Mouse (Mus musculus): ENCODE data around the gene Hist1h2bf. TPM values are rescaled to one million over a fixed set of nuclear protein-coding genes. Genes with fewer than 3 reads are reported as not detected.
A peak's percentile ranks its signal among the peaks of the same experiment; 100 is the strongest.
"Not testable (repeated sequence)": the region's sequence is repeated elsewhere in the genome, so short reads cannot be mapped to it uniquely, and the experiment has no call there.

Hist1h2bf gene
- polyA plus RNA-seq (2015; fragmentation: Nextera tagmentation; extraction: Ambion mirVana): 5.0 and 12.7 TPM in 2 replicates

DNA sequence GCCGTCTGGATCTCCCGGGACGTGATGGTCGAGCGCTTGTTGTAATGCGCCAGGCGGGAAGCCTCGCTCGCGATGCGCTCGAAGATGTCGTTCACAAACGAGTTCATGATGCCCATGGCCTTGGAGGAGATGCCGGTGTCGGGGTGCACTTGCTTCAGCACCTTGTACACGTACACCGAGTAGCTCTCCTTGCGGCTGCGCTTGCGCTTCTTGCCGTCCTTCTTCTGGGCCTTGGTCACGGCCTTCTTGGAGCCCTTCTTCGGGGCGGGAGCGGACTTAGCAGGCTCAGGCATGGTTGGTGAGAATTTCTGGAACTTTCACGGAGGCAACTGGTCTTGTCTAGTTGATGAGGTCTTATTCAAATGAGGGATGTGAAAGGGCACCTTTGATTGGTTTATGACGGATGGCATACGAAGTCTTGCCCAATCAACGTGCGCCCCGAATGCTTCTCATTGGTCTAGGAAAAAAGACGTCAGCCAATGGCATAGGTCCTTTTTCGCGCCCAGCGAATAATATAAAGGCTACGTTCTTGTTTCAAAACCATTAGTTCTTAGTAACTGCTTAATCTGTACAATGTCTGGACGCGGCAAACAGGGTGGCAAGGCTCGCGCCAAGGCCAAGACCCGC is at the start of gene Hist1h2bf, which contains the start of gene Hist1h2ad:
Gene Hist1h2bf, minus strand, starts transcription at position 299 of the 627 bp plus-strand sequence.
Gene Hist1h2ad, plus strand, starts transcription at position 484 of the 627 bp plus-strand sequence.
- DNase-seq (peak; percentile 93), ATAC-seq (ENCODE audit: low read depth) (peak; percentile 77)
- H3K9me3 ChIP-seq (replicated peaks); H3K36me3 ChIP-seq; H3K27me3 ChIP-seq: not testable (repeated sequence)
- Histone ChIP-seq H3K9ac (peak within 1 kb of the TSS; percentile 92), H3K27ac (peak within 1 kb of the TSS; percentile 97), H3K4me2 (peak within 1 kb of the TSS; percentile 81), H3K4me1 (replicated peaks) (peaks cover 45% of the 10 kb centered on the region), H3K4me3 (replicated peaks) (peak within 1 kb of the TSS; percentile 64)
- WGBS (ENCODE audit: insufficient replicate concordance): under 1% methylated on average over 42 of the region's 42 CpGs

DNA sequence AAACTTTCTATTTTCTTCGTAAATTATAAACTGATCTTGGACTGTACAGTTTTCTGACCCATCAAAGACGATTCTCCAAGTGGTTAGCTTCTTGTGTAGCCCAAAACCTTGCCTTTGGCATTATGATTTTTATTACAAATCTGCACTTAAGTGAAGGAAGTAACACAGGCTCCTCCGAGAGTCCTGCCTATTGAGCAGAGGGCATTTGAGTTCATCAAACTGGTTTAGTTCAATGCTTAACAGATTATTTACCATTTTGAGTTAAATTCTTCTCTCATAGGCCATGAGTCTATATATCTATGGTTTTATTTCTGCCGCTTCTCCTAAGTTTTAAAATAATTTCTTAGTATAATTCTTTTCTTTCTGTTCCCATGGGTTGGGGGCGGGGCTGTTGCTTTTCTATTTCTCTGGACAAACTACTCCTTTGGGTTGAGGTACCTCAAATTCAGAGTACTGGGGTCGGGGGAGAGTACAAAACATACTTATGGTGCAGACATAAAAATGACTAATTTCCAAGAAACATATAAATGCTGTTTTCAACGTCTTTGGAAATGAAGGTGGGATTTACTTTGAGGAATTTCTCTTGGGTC is 49.0 kb upstream of the Hist1h2bf start:
- 24% methylated on average over 7 of the region's 7 CpGs for WGBS (ENCODE audit: insufficient replicate concordance)
- Histone ChIP-seq H3K27me3 (peaks cover 13% of the 10 kb centered on the region), H3K4me1 (replicated peaks) (peaks cover 18% of the 10 kb centered on the region), H3K9me3 (replicated peaks) (no peaks in the 10 kb centered on the region), H3K36me3 (no peaks in the 10 kb centered on the region), H3K27ac (peak overlapping the region; percentile 100), H3K9ac (peak overlapping the region; percentile 96), H3K4me3 (replicated peaks) (peak overlapping the region; percentile 73), H3K4me2 (peak overlapping the region; percentile 90)
- DNase-seq (no peak), ATAC-seq (ENCODE audit: low read depth) (no peak)

DNA sequence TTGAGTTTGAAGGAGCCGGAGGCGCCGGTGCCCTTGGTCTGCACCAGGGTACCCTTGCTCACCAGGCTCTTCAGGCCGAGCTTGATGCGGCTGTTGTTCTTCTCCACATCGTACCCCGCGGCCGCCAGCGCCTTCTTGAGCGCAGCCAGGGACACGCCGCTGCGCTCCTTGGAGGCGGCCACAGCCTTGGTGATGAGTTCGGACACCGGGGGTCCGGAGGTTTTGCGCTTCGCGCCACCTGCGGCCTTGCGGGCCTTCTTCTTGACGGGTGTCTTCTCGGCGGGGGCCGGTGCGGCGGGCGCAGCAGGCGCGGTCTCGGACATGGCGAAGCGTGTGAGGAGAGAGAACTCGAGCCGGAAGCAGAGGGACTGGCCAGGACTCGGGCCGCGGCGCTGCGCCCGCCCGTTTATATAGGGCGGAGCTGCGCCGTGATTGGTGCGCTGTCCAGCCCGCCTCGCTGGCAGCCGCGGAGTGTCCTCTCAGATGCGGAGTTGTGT is 48.2 kb upstream of the Hist1h2bf start, which contains the start of gene Hist1h1e:
Gene Hist1h1e, minus strand, starts transcription at position 384 of the 497 bp plus-strand sequence.
- peaks cover 18% of the 10 kb centered on the region for H3K4me1 ChIP-seq (replicated peaks)
- peak; percentile 81 for ATAC-seq (ENCODE audit: low read depth)
- WGBS (ENCODE audit: insufficient replicate concordance): under 1% methylated on average over 53 of the region's 53 CpGs
- H3K4me2 ChIP-seq: peak within 1 kb of the TSS; percentile 90
- not testable (repeated sequence) for H3K9me3 ChIP-seq (replicated peaks); H3K36me3 ChIP-seq
- peaks cover 13% of the 10 kb centered on the region for H3K27me3 ChIP-seq
- peak within 1 kb of the TSS; percentile 100 for H3K27ac ChIP-seq
- H3K9ac ChIP-seq: peak within 1 kb of the TSS; percentile 96
- H3K4me3 ChIP-seq (replicated peaks): peak within 1 kb of the TSS; percentile 73
- peak; percentile 87 for DNase-seq

DNA sequence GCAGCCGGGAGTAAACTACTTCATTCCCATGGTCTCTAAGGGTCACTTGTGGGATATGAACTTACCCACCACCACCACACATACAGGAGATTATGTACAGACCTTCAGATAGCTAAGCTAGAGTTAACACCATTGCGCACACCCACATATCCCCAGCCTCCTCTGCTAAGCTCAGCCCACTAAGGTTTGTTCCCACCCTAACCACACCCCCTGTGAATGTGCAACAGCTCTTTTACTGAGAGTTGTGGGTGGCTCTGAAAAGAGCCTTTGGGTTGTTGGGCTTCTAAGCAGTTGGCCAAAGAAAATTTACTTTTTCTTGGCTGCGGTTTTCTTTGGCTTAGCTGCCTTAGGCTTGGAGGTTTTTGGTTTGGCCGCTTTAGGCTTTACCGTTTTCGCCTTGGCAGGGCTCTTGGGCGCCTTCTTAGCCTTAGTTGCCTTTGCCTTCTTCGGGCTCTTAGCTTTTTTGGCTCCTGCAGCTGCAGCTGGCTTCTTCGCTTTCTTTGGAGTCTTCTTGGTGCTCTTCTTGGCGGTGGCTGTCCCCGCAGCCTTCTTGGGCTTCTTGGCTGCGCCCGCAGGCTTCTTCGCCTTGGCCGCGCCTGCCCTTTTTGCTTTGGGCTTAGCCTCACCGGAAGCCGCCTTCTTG is 47.7 kb upstream of the Hist1h2bf start:
- ATAC-seq (ENCODE audit: low read depth) (peak; percentile 82), DNase-seq (no peak)
- WGBS (ENCODE audit: insufficient replicate concordance): under 1% methylated on average over 18 of the region's 18 CpGs
- H3K4me1 ChIP-seq (replicated peaks): peaks cover 18% of the 10 kb centered on the region
- peak overlapping the region; percentile 100 for H3K27ac ChIP-seq
- peak overlapping the region; percentile 90 for H3K4me2 ChIP-seq
- peaks cover 13% of the 10 kb centered on the region for H3K27me3 ChIP-seq
- H3K9ac ChIP-seq: peak overlapping the region; percentile 96
- no peaks in the 10 kb centered on the region for H3K9me3 ChIP-seq (replicated peaks)
- H3K36me3 ChIP-seq: no peaks in the 10 kb centered on the region
- peak overlapping the region; percentile 73 for H3K4me3 ChIP-seq (replicated peaks)

DNA sequence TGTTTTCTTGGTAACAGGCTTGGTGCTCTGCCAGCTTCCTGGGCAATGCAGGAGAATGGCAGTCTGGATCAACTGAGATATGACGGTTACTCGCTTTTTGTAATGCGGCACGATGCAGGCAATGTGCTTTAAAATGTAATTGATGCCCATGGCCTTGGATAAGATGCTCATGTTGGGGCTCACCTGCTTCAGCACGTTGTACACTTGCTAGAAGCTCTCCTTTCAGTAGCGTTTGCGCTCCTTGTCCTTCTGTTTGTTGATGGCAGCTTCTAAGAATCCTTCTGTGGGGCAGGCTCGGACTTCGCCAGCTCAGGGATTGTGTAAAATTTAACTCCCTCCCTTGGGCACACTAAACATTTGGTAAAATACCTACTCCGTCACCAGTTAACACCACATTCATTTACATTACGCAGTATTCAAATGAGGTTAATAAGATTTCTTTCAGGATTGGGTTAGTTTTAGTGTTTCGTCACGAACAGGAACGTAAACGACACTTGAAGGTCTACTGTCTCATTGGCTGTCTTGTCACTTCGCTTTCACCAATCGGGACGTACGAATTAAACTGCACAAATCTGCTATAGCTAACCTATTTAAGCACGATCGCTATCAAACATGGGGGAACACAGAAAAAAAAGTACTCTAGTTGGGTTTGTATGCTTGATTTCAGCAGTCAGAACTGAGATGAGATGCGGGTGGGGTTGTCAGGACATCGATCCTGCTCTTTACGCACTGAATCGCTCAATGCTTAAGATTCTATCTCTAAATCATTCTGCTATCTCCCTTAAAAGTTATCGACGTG is 46.9 kb upstream of the Hist1h2bf start, which contains the start of gene Hist1h2be:
Gene Hist1h2be, minus strand, starts transcription at position 392 of the 799 bp plus-strand sequence.
- under 1% methylated on average over 27 of the region's 27 CpGs for WGBS (ENCODE audit: insufficient replicate concordance)
- Histone ChIP-seq H3K36me3 (no peaks in the 10 kb centered on the region), H3K27me3 (peaks cover 11% of the 10 kb centered on the region), H3K9me3 (replicated peaks) (no peaks in the 10 kb centered on the region), H3K4me2 (peak within 1 kb of the TSS; percentile 90), H3K9ac (peak within 1 kb of the TSS; percentile 96), H3K4me1 (replicated peaks) (peaks cover 18% of the 10 kb centered on the region), H3K27ac (peak within 1 kb of the TSS; percentile 100), H3K4me3 (replicated peaks) (peak within 1 kb of the TSS; percentile 73)
- ATAC-seq (ENCODE audit: low read depth) (peak; percentile 74), DNase-seq (peak; percentile 81)

DNA sequence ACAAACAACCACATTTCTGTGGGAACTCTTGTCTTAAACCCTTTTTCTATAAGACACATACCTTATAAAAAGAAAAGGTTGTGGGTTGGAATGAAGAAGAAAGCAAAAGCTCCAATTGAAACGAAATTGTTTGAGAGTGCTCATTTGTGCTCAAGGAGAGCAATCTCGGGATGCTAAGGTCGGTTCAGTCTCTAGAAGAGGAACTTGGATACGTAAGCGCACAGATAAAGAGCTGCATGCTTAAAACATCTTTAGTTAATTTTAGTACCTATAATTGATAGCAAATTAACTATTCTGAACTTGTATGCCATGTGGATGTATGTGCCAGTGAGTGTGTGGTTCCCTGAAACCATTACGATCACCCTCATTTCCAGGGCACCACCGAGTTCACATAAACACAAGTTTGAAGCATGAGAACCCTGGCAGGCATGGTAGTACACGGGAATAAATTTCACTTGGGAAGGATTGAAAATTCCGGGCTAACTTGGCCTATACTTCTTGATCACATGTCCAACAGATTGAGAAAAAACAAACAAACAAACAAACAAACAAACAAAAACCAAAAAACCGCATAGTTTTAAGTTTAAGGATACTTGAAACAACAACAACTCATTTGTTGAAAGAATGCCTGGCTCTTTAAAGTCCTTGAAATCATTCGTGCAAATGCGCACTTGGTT is 46.2 kb upstream of the Hist1h2bf start:
- peak overlapping the region; percentile 96 for H3K9ac ChIP-seq
- DNase-seq: no peak
- no peaks in the 10 kb centered on the region for H3K36me3 ChIP-seq
- H3K4me2 ChIP-seq: peak overlapping the region; percentile 90
- peak overlapping the region; percentile 100 for H3K27ac ChIP-seq
- H3K4me1 ChIP-seq (replicated peaks): peaks cover 18% of the 10 kb centered on the region
- peak overlapping the region; percentile 73 for H3K4me3 ChIP-seq (replicated peaks)
- H3K9me3 ChIP-seq (replicated peaks): no peaks in the 10 kb centered on the region
- 21% methylated on average over 12 of the region's 12 CpGs for WGBS (ENCODE audit: insufficient replicate concordance)
- H3K27me3 ChIP-seq: peaks cover 6% of the 10 kb centered on the region
- ATAC-seq (ENCODE audit: low read depth): no peak

DNA sequence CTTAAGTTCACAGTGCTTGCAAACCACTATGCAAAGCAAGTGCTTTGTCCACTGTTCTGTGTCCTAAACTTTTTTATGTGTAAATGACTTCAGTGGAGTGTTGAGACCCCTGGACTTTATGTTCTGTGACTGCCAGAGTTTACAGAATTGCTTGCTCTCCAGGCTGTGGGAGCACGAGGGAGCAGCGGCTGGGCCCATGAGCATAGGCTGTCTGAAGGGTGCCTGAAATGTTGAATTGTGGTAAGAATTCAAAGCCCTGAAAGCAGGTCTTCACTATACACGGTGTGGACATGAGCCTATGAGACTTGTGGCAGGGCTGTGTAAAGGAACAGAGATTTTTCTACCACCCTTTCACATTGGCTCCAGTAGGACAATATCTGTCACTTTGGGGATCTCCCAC is 37.6 kb upstream of the Hist1h2bf start:
- no peak overlapping the region for H3K4me3 ChIP-seq (replicated peaks)
- H3K4me2 ChIP-seq: no peak overlapping the region
- peaks cover 26% of the 10 kb centered on the region for H3K4me1 ChIP-seq (replicated peaks)
- H3K36me3 ChIP-seq: peaks cover 14% of the 10 kb centered on the region
- no peaks in the 10 kb centered on the region for H3K27me3 ChIP-seq
- H3K9ac ChIP-seq: no peak overlapping the region
- ATAC-seq (ENCODE audit: low read depth) (no peak), DNase-seq (no peak)
- H3K27ac ChIP-seq: peak overlapping the region; percentile 39
- no peaks in the 10 kb centered on the region for H3K9me3 ChIP-seq (replicated peaks)
- WGBS (ENCODE audit: insufficient replicate concordance): 80% methylated on average over 3 of the region's 3 CpGs

DNA sequence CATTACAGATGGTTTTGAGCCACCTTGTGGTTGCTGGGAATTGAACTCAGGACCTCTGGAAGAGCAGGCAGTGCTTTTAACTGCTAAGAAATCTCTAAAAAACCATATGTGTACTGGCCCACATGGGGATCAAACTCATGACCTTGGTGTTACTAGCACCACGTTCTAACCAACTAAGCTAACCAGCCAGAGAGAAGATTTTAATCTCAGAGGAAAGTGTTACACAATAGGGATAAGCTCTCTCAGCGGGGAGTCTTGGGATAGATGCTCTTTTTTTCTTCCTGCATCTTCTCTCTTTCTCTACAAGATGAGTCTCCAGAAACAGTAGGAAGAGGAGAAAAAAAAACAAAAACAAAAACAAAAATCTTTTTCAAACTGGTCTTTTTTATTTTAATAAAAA is 36.4 kb upstream of the Hist1h2bf start:
- no peaks in the 10 kb centered on the region for H3K9me3 ChIP-seq (replicated peaks)
- no peak overlapping the region for H3K4me2 ChIP-seq
- no peak overlapping the region for H3K9ac ChIP-seq
- H3K27ac ChIP-seq: peak overlapping the region; percentile 86
- peaks cover 14% of the 10 kb centered on the region for H3K36me3 ChIP-seq
- ATAC-seq (ENCODE audit: low read depth): no peak
- H3K4me1 ChIP-seq (replicated peaks): peaks cover 28% of the 10 kb centered on the region
- H3K4me3 ChIP-seq (replicated peaks): no peak overlapping the region
- no peaks in the 10 kb centered on the region for H3K27me3 ChIP-seq
- DNase-seq: no peak
- WGBS (ENCODE audit: insufficient replicate concordance): 53% methylated on average over 2 of the region's 2 CpGs

DNA sequence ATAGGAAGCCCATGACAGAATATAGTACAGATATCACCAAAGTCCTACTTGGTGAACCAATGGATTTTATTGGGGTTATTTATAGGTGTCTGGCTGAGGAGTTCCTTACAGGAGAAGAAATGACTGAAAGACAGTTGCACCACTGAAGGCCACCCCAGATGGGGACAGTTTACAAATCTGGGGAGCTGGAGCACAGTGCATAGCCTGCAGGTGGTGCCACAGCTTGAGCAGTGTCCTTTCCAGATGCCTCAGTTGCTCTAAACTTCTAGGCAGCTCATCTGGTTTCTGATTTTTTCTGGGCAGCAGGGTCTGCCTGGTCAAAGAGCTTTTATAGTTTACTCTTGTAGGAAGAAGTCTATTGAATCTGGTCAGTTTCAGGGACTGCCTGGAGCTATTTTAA is 35.8 kb upstream of the Hist1h2bf start:
- Histone ChIP-seq H3K4me1 (replicated peaks) (peaks cover 33% of the 10 kb centered on the region), H3K27me3 (no peaks in the 10 kb centered on the region), H3K9ac (peak overlapping the region; percentile 56), H3K9me3 (replicated peaks) (no peaks in the 10 kb centered on the region), H3K27ac (peak overlapping the region; percentile 86), H3K4me3 (replicated peaks) (no peak overlapping the region), H3K36me3 (peaks cover 14% of the 10 kb centered on the region), H3K4me2 (peak overlapping the region; percentile 51)
- DNase-seq (no peak), ATAC-seq (ENCODE audit: low read depth) (no peak)

DNA sequence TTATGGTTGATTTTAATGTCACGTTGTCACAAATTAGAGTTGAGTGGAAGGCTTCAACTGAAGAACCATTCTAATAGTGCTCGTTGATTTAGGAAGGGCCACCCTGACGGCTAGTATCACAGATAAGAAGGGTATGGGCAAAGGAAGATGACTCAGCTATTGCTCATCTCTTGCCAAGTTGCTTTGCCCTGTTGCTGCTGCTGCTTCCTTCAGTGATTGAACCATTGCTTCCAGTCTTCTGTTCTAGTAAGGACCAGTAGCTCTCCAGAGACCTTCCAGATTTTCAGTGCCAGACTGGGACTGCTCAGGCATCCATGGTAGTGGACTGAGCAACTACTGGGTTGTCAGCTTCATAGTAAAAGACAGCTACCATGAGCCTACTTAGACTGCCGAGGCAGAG is 35.2 kb upstream of the Hist1h2bf start:
- WGBS (ENCODE audit: insufficient replicate concordance): 23% methylated on average over 4 of the region's 4 CpGs

More for the DNA sequence above, 35.2 kb upstream of the Hist1h2bf start:
- Histone ChIP-seq H3K4me2 (peak overlapping the region; percentile 51), H3K9me3 (replicated peaks) (no peaks in the 10 kb centered on the region), H3K36me3 (peaks cover 14% of the 10 kb centered on the region), H3K4me3 (replicated peaks) (no peak overlapping the region), H3K27ac (peak overlapping the region; percentile 86), H3K27me3 (no peaks in the 10 kb centered on the region), H3K4me1 (replicated peaks) (peaks cover 35% of the 10 kb centered on the region), H3K9ac (peak overlapping the region; percentile 56; the same call in 1 of the 2 replicates)
- ATAC-seq (ENCODE audit: low read depth) (peak; percentile 97), DNase-seq (peak; percentile 44)
